ENCODE assay signal across 27 mouse cellular contexts in the genomic region with DNA sequence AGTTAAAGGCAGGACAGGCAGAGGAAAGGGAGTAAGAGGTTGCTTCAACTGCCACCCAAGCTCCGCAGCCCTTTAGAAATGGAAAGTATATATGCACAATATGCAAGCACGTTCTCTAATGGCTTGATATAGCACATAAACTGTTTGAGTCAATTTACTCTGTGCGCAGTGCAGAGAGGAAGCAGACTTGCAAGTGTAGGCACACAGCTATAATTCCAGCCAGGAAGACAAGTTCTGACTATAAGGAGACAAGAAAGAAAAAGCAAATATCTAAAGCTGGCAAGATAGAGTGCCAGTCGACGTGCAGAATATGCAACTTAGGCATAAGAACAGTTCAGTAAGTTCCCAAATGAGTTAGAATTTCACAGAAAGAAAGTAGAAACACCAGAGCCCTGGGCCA.
A peak's percentile ranks its signal among the peaks of the same experiment; 100 is the strongest.
DNase-seq lines count a peak whose midpoint lies in the region; ATAC-seq and TF ChIP-seq lines count a peak whose summit lies in the region.
"Had no signal": no experiment of that assay in that cellular context is flagged by ENCODE, and none has a peak within 500 bp of the region (broad histone marks: within the 10 kb centered on the region; RNA-seq: fewer than 3 reads in every experiment).

No protein-coding gene starts in this region.

- no peak for DNase-seq in forebrain, embryonic 11.5 days (ENCODE audit: low spot score)
- no peak for DNase-seq in frontal cortex, postnatal 14 days (ENCODE audit: low spot score in 2 of 2)
- no peak for DNase-seq in left cerebral cortex, adult 2 months (ENCODE audit: extremely low spot score in 1 of 2, low spot score in 2 of 2)
- DNase-seq in left cerebral cortex, adult 18-20 months (ENCODE audit: low spot score in 2 of 2) = no peak
- DNase-seq in retina, postnatal 1 day = peak; percentile 8
- DNase-seq in retina, embryonic 14.5 days (ENCODE audit: low spot score) = no peak
- DNase-seq: adrenal gland, adult 8-10 months; adrenal gland, postnatal 14 days; adrenal gland, postnatal 36 days; B cell, adult 2 months; cerebellum, adult 11 months; cerebellum, adult 18-20 months; cerebellum, adult 8-10 months; cerebellum, adult 9-11 months; cerebellum, postnatal 14 days; cerebellum, postnatal 36 days had no signal

- no peak overlapping the region for H3K27ac ChIP-seq in forebrain, embryonic 16.5 days (ENCODE audit: low read length)
- H3K27ac ChIP-seq in forebrain, embryonic 11.5 days (ENCODE audit: low read depth, low read length) = no peak overlapping the region
- peak overlapping the region; percentile 20; the same call in 1 of the 2 replicates for H3K27ac ChIP-seq in left cerebral cortex, adult 2 months
- H3K27ac ChIP-seq: embryonic facial prominence, embryonic 10.5 days; embryonic facial prominence, embryonic 12.5 days; forebrain, embryonic 13.5 days; forebrain, embryonic 15.5 days had no signal

- WGBS in forebrain, embryonic 16.5 days = 75% methylated on average over 5 of the region's 5 CpGs
- 88% methylated on average over 5 of the region's 5 CpGs for WGBS in forebrain, embryonic 11.5 days

- intact Hi-C loops in left cerebral cortex, adult 2 months (cut with DNase I) = loop anchor here (10.0 kb wide), 1 partner anchor 915 kb away; no protein-coding TSS in a partner anchor

- no peaks in the 10 kb centered on the region for H3K36me3 ChIP-seq in forebrain, embryonic 16.5 days (ENCODE audit: control insufficient read depth, insufficient read depth)
- no peaks in the 10 kb centered on the region for H3K36me3 ChIP-seq in forebrain, embryonic 11.5 days (ENCODE audit: control insufficient read depth, insufficient read depth, low read length)
- H3K36me3 ChIP-seq: embryonic facial prominence, embryonic 10.5 days; embryonic facial prominence, embryonic 12.5 days; forebrain, embryonic 15.5 days; G1E had no signal

- peaks cover 3% of the 10 kb centered on the region; the same call in 1 of the 2 replicates for H3K4me1 ChIP-seq in forebrain, embryonic 16.5 days (replicated peaks; ENCODE audit: control insufficient read depth, insufficient read depth, low read length)
- H3K4me1 ChIP-seq in forebrain, embryonic 11.5 days (replicated peaks; ENCODE audit: control insufficient read depth, insufficient read depth, low read length) = no peaks in the 10 kb centered on the region
- H3K4me1 ChIP-seq: embryonic facial prominence, embryonic 10.5 days; embryonic facial prominence, embryonic 12.5 days; forebrain, embryonic 13.5 days; forebrain, embryonic 15.5 days had no signal

- no peak for TF ChIP-seq CTCF in left cerebral cortex, adult 2 months (IDR thresholded peaks at IDR 0.05)

- H3K4me2 ChIP-seq in forebrain, embryonic 16.5 days (ENCODE audit: low read length) = no peak overlapping the region
- no peak overlapping the region for H3K4me2 ChIP-seq in forebrain, embryonic 11.5 days (ENCODE audit: low read depth, low read length, severe bottlenecking)
- H3K4me2 ChIP-seq: embryonic facial prominence, embryonic 12.5 days; forebrain, embryonic 13.5 days; forebrain, embryonic 15.5 days had no signal

- H3K9ac ChIP-seq in forebrain, embryonic 16.5 days (replicated peaks; ENCODE audit: low read depth, low read length) = no peak overlapping the region
- no peak overlapping the region for H3K9ac ChIP-seq in forebrain, embryonic 11.5 days (ENCODE audit: low read length)
- H3K9ac ChIP-seq: embryonic facial prominence, embryonic 12.5 days; forebrain, embryonic 13.5 days; forebrain, embryonic 15.5 days had no signal

- ATAC-seq in forebrain, embryonic 16.5 days = peak; percentile 9; the same call in 1 of the 2 replicates
- ATAC-seq in forebrain, embryonic 11.5 days (replicated peaks; ENCODE audit: low FRiP score) = no peak
- peak; percentile 56 for ATAC-seq in frontal cortex, adult (ENCODE audit: low TSS enrichment)
- ATAC-seq: activated CD4-positive, CD25-positive, alpha-beta regulatory T cell, adult 4 months; CD4-positive, CD25-positive, alpha-beta regulatory T cell, adult 4 months; Patski had no signal

- H3K9me3 ChIP-seq in forebrain, embryonic 16.5 days (ENCODE audit: control insufficient read depth, low read length) = no peaks in the 10 kb centered on the region
- H3K9me3 ChIP-seq in forebrain, embryonic 11.5 days (ENCODE audit: control insufficient read depth, low read length) = no peaks in the 10 kb centered on the region
- H3K9me3 ChIP-seq: embryonic facial prominence, embryonic 10.5 days; embryonic facial prominence, embryonic 12.5 days; forebrain, embryonic 13.5 days; forebrain, embryonic 15.5 days; G1E had no signal

- H3K4me3 ChIP-seq in forebrain, embryonic 16.5 days (replicated peaks; ENCODE audit: low read length) = no peak overlapping the region
- H3K4me3 ChIP-seq in forebrain, embryonic 11.5 days (ENCODE audit: low read depth, low read length) = no peak overlapping the region
- H3K4me3 ChIP-seq in left cerebral cortex, adult 2 months = no peak overlapping the region
- H3K4me3 ChIP-seq: embryonic facial prominence, embryonic 10.5 days; embryonic facial prominence, embryonic 12.5 days; forebrain, embryonic 13.5 days; forebrain, embryonic 15.5 days had no signal

- no peaks in the 10 kb centered on the region for H3K27me3 ChIP-seq in forebrain, embryonic 16.5 days (replicated peaks; ENCODE audit: control insufficient read depth, insufficient read depth, low read length)
- no peaks in the 10 kb centered on the region for H3K27me3 ChIP-seq in forebrain, embryonic 11.5 days (ENCODE audit: control insufficient read depth, insufficient read depth, low read length)
- H3K27me3 ChIP-seq: CH12.LX; embryonic facial prominence, embryonic 12.5 days; forebrain, embryonic 13.5 days; forebrain, embryonic 15.5 days had no signal
